Mouse (Mus musculus) neural tube, embryonic 10.5 days (tissue): ENCODE data around the gene Stpg4.

Experiments
- DNase-seq: peaks from one replicate; pipeline ENCODE4 v3.0.0-alpha.2; 2017; ENCODE audit warnings: low spot score; ENCODE audit errors: extremely low spot score

Stpg4 gene

DNA sequence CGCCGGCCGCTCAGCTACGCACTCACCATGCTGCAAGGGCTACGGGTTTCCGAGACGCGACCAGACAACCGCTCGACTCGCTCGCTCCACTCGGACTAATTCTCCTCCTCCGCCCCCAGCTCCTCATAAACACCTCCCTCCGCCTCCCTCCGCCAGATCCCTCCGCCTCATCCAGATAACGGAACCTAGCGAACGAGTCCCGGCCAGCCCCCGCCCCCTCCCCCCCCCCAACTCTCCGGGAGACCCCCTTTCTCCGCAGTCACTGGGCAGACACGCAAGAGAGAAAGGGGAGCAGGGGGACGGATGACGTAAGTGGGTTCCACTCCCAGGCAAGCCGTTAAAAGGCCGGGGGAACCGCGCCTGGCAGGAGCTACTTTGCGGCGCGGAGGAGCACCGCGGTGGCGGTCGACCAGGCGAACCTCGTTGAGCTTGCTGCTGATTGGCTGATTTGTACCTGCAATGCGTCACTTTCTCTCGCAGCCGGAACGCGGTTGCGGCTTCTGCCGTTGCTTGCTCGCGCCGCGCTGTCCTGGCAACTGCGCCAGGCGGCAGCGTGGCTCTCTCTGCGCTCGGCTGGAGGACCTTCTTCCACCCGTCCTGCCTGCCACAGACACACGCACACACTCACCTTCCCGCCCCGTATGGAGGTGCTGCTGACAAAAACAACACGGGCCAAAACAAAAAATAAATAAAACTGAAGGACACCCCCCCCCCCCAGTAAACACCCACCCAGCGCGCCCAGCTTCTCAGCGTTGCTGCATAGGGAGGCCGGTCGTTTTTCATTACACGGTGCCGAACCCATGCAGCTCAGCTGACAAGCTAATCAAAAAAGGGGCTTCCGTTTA is 19.4 kb upstream of the Stpg4 start, which contains the start of gene Calm2:
Gene Calm2, minus strand, starts transcription at position 169 of the 845 bp plus-strand sequence.
- peak; percentile 99 for DNase-seq

GRCm38 (mm10) chr17:87445917-87446766 is 18.6 kb upstream of the Stpg4 start:
- peak; percentile 77 for DNase-seq

DNA sequence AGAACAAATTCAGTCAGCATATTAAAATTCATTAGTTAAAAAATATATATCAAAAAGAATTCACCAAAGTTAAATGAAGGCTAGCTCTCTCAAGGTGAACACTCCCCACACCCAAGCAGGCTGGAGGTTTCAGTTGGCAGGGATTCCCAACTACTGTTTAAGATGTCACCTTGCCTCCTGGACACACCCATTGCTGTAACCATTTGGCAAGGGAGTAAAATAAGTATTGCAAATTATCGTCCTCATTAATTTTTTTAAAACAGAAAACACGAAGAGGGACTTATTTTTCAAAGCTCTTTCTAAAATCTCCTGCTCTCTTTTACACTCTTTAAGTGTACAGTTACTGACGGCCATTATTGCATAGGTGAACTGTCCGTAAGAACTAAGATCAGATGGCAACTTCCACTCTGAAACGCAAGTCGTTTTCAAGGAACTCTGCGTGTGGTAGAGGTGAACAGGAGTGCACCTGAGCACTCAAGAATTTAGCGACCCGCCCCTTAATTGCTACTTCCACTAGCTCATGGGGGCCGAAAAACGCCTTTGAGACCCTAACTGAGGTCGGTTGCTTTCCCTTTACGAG is 17.9 kb upstream of the Stpg4 start:
- DNase-seq: no peak

- no peak for DNase-seq
These were observed 17.2 kb upstream of the Stpg4 start for GRCm38 (mm10) chr17:87444763-87445162.

DNA sequence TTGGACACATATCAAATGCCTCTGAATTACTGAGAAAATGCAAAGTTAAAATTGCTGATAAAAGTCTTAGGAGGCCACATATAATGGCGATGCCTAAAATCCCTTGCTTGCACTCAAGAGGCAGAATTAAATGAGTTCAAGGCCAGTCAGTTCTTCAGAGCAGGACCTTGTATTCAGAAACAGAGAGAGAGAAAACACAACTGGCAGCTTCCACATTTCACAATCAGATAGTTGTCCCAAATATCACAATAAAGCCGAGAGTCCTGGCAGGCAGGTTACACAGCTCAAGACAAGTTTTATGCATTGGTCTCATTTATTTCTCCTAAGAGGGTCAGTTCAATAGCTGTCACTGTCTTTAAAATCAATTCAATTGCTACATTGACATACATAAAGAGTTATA is 14.0 kb upstream of the Stpg4 start:
- DNase-seq: no peak

DNA sequence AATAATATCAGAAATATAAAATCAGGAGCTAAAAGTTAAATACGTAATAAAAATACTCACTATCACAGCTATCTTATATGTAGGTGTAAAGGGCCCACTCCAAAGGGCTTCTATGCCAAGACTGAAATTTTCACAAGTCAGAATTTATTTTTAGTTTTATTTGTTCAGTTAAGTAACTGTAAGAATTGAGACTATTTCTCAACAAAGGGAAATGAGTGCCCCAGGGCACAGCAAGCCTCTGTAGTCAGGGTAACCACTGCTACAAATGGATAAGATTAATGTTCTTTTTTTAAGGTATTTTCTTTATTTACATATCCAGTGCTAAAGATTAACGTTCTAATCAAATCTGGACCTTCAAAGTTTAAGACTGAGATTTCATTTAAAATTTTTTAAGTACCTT is 11.9 kb upstream of the Stpg4 start:
- no peak for DNase-seq

DNA sequence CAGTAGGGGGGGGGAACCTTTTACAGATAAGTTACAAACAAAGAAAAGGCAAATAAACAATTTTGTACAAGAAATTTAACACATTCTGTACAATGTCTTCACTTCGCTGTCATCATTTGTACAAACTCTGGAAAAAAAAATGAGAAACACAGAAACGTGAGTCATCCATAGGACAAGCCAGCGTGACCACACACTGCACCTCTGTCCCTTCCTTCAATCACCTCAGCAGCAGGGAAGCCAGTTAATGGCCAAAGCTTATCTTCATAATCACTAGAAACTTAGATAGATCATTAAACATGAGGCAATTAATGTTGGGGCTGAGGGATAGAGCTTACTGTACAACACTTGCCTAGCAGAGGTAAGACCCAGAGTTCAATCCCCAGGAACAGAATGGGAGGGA is 6.4 kb upstream of the Stpg4 start:
- DNase-seq: no peak

DNA sequence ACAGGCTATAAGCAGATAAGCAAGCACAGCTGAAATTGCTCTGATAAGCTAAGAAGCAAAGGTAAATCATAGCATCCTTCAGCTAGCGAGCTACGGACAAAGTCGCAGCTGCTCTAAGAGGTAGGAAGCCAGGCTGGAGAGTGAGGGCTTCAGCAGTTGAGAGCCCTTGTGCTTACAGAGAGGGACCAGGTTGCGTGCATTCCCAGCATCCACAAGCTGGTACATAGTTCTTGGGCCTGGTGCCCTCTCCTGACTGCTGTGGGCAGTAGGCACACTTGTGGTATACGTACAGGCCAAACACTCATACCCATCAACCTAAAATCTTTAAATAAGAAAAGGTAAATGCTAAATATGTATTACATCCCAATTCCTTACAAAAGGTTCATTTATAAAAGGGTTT is 5.2 kb upstream of the Stpg4 start:
- no peak for DNase-seq

- no peak for DNase-seq
These were observed 4.8 kb upstream of the Stpg4 start for GRCm38 (mm10) chr17:87432314-87432713.

DNA sequence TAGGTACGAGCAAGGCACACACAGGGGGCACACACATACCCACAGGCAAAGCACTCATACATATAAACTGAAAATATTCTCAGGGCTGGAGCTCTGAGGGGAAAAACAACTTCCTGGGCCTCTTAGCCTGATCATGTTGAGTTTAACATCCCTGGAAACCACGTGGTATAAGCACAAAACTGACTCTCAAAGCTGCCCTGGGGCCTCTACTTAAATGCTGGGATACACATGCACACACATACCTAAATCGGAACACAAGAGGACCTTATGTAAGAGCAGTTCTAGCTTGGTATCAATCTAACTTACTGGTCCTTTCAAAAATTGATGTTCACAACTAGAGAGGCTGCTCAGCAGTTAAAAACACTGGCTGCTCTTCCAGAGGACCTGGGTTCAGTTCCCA is 1.9 kb upstream of the Stpg4 start:
- no peak for DNase-seq

GRCm38 (mm10) chr17:87418082-87418481 is 9.5 kb downstream of the Stpg4 start:
- no peak for DNase-seq

GRCm38 (mm10) chr17:87406646-87407045 is 20.9 kb downstream of the Stpg4 start:
- no peak for DNase-seq

DNA sequence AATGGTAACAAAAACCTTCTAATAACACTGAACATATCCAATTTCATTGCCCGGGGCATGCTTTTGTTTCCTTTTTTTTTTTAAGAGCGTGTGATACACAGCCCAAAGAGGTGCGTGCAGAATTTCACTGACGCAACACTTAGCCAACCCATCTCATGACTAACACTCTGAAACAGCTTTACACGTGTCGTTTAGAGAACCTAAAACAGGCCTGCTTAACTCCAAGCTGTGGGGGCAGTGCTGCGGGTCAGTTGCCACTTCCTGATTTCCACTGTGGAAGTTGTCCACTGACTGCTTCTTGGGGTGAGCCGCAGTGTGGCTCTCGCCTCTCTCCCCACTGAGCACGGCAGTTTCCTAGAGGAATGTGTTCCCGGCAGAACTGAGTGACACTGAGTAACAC is 22.0 kb downstream of the Stpg4 start:
- no peak for DNase-seq

GRCm38 (mm10) chr17:87403462-87403861 is 24.1 kb downstream of the Stpg4 start:
- no peak for DNase-seq

DNA sequence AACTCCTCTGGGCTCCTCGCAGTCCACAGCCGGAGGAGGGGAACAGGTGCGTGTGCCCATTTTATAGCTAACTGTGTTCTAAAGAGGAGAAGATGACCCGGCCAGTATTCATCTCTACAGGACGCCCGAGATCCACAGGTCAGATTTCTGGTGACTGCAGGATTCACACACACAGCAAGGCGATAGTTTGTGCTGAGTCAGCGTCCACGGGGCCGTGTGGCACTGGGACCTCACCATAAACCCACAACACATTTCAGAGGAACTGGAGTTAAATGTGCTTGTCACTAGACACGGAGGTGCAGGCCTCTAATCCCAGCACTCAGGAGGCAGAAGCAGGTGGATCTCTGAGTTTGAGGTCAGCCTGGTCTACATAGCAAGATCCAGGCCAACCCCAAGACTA is 25.1 kb downstream of the Stpg4 start:
- no peak for DNase-seq

DNA sequence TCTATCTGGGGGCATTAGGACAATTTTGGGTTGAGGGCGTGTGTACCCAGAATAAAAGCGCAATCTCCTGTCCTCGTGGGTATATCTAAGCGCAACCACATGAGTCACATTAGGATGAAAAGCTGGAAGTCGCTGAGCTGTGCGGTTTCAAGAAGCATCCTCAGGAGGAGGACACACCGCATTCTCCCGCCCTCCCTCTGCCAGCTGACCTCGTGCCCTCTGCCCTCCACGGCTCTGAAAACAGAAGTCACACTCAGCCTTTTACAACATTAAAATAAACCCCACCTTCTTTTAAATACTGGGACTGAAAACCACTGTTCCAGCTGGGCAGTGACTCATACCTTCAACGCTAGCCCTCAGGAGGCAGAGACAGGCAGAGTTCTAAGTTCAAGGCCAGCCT is 30.5 kb downstream of the Stpg4 start:
- no peak for DNase-seq

- DNase-seq: no peak
These were observed 36.3 kb downstream of the Stpg4 start for GRCm38 (mm10) chr17:87391242-87391641.

DNA sequence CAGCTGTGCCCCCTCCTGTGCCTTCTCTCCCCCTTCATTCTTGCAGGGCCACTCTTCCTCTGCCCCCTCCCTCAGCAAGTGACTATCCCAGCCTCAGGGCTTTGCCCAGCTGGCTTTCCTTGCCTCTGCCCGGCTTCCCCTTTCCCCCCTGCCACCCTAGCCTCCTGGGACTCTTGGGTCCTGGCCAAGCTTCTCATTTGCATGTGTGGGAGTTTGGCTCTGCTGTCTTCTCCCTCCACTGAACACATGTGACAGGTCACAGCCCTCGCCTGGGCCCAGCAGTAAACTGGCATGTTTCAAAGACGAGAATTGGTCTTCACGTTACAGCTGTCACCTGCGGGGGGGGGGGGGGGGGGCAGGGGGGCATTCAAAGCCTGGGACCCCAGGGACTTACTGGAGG is 40.5 kb downstream of the Stpg4 start:
- no peak for DNase-seq

GRCm38 (mm10) chr17:87385835-87386234 is 41.7 kb downstream of the Stpg4 start:
- DNase-seq: no peak

- no peak for DNase-seq
These were observed 46.9 kb downstream of the Stpg4 start for GRCm38 (mm10) chr17:87380681-87381080.

DNA sequence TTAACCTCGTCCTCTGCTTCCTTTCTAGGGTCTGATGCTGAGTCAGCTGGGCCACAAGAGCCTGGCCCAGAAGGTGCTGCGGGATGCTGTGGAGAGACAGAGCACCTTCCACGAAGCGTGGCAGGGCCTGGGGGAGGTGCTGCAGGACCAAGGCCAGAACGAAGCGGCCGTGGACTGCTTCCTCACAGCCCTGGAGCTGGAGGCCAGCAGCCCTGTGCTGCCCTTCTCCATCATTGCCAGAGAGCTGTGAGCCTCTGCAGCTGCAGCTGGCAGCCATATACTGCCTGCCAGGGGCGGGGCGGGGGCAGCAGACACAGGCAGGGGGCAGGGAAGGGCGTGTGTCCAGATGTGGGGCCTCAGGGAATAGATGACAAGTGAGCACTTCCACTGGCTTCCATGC is 47.7 kb downstream of the Stpg4 start:
- no peak for DNase-seq

DNA sequence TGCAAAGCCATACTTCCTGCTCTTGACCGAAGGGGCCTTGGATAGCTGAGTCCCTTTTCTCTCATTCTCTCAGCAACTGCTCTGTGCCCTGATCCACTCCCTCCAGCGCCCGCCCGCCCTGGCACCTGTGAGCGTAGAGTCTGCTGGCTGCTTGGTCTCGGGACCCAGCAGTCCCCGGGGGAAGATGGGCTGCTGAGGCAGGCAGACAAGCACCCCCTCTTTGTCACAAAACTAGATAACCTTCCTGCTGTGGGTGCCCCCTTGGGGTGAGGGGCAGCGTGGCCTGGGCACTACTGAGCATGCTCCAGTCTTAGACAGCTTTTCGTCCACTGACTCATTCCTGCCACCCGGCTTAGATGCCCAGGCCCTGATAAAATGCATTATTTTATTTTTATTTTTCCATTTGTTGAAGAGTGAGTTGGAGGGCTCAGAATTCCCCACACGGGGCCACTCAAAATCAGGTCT is 48.3 kb downstream of the Stpg4 start:
- DNase-seq: no peak
